Mouse (Mus musculus): ENCODE measurements around the gene Tas2r106.

The Tas2r106 gene

DNA sequence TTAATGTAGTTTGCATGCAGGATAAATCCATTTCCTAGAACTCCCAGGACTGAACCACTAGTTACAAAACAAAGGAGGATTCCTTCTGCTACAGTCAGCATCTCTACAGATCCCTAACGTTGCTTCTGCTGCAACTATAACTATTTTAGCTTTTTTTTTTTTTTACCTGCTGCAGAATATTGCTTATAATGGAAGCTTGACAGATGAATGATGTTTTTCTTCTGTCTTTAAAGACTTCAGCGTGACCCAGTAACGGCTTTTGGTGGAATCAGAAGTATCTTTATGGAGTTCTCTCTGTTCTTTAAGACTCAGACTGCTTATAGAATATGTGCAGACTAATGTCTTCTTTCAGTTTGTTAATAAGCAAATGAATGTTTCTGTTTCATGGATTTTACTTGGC lies at the start of gene Tas2r106:
TSS of gene Tas2r106 (minus strand) at position 101 of the 400 bp plus-strand sequence.
- DNase-seq: no peak

DNA sequence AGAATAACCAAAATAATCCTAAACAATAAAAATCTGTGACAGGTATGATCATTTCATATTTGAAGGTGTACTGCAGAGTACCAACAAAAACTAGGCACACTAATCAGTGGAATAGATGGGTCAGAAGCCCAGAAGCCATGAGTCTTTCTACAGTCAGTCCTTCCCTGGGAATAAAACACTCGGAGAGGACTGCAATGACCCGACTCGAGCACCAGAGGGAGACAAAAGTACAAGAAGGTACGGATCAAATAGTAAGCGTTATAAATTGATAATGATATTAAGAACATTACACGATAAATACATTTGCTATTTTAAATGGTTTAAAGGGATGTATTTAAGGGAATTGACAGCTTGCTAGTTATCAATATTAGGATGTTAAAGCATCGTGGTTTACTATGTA lies 34.1 kb upstream of the Tas2r106 start:
- no peak for DNase-seq

GRCm38 (mm10) chr6:131689963-131690362 lies 11.3 kb upstream of the Tas2r106 start, which contains the start of gene Tas2r114:
TSS of gene Tas2r114 (minus strand) at chr6:131690063.
- DNase-seq: no peak

DNA sequence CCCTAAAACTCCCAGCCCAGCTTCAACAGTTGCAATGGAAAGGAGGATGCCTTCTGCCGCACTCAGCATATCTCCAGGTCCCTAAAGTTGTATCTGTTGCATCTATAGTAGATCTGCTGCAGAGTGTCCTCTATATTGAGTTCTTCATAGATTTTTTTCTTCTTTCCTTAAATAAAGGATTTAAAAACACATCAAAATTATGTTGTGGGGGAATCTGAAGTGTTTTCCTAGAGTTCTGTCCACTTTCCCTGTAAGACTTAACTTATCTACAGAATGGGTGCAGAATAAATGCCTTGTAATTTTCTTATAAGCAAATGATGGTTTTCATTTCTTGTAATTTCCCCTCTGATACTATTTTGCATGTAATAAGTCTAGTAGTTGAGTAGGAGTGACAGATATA lies 8.7 kb upstream of the Tas2r106 start, which contains the start of gene Tas2r105:
TSS of gene Tas2r105 (minus strand) at position 101 of the 400 bp plus-strand sequence.
- no peak for DNase-seq

DNA sequence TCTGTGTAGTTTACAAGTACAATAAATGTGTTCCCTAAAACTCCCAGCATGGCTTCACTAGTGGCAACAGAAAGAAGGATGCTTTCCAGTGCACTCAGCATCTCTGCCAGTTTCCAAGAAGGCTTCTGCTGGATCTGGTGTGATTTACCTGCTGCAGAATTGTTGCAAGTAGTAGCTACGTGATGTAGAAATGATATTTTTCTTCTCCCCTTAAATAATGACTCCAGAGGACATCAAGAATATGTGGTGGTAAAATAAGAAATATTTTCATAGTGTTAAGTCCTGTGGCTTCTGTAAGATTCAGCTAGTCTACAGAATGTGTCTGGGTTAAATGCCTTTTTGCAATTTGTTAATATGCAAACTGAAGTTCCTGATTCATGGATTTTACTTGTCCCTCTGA lies 7.0 kb upstream of the Tas2r106 start, which contains the start of gene Tas2r104:
TSS of gene Tas2r104 (minus strand) at position 101 of the 400 bp plus-strand sequence.
- DNase-seq: no peak

DNA sequence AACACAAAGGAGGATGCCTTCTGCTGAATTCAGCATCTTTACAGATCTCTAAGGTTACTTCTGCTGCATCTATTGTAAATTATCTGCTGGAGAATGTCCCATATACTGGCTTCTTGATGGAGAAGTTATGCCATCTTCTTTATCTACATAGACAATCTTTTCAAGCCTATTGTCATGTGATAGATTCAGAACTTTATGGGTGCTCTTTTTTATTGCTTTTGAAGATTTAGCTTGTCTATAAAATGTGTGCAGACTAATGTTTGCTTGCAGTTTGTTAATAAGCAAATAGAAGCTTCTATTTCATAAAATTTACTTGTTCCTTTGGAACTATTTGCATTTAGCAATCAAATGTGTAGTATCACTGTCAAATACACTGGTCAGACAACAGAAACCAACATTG lies 18.6 kb downstream of the Tas2r106 start, which contains the start of gene Tas2r107:
TSS of gene Tas2r107 (minus strand) at position 101 of the 400 bp plus-strand sequence.
- DNase-seq: no peak

DNA sequence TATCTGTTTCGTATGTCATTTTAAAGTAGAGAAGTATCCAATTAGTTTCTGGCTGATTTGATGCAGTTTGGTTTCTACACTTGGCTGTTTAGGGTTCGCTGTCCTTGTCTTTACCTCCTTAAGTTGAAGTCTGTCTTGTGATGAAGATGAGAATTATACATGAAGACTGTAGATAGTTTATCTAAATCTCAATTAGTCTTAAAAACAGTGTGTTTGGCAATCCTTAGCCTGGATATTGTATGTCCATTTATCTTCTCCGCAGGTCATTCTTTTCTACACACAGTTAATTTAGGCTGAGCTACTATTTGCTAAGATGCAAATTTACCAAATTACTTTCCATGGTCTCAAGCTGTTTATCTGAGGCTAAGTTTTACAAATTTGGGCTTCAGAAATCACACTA lies 47.9 kb downstream of the Tas2r106 start, which contains the start of gene Tas2r130:
TSS of gene Tas2r130 (minus strand) at position 101 of the 400 bp plus-strand sequence.
- DNase-seq: no peak
